Mouse (Mus musculus) kidney, embryonic 15.5 days (tissue): ENCODE data around the gene Taar4. TPM values are rescaled to one million over a fixed set of nuclear protein-coding genes. Genes with fewer than 3 reads are reported as not detected.

ENCODE experiments used
- ATAC-seq: fragments of 200-750 bp; cut with Nextera tagmentation; replicated peaks from 2 replicates; pipeline ENCODE4 v1.8.0; 2017; ENCODE audit warnings: moderate TSS enrichment; ENCODE audit not compliant: low FRiP score
- H3K27ac ChIP-seq: fragments of 300-500 bp; sonication (generic); 2 replicates; pipeline ENCODE4 v1.5.1; 2015; ENCODE audit warnings: mild to moderate bottlenecking, inconsistent platforms
- H3K27me3 ChIP-seq: fragments of 300-500 bp; sonication (generic); 2 replicates; pipeline ENCODE4 v1.6.1; 2015; ENCODE audit warnings: inconsistent platforms
- H3K36me3 ChIP-seq: fragments of 300-500 bp; sonication (generic); 2 replicates; pipeline ENCODE4 v1.6.1; 2015; ENCODE audit warnings: inconsistent platforms
- H3K4me1 ChIP-seq: fragments of 300-500 bp; sonication (generic); 2 replicates; pipeline ENCODE4 v1.6.1; 2015; ENCODE audit warnings: inconsistent platforms
- H3K4me2 ChIP-seq: fragments of 300-500 bp; sonication (generic); 2 replicates; pipeline ENCODE4 v1.6.1; 2015; ENCODE audit warnings: moderate library complexity, mild to moderate bottlenecking, inconsistent platforms
- H3K4me3 ChIP-seq: fragments of 300-500 bp; sonication (generic); replicated peaks from 2 replicates; pipeline ENCODE4 v1.5.1; 2015; ENCODE audit warnings: mild to moderate bottlenecking, inconsistent platforms
- H3K9ac ChIP-seq: fragments of 300-500 bp; sonication (generic); 2 replicates; pipeline ENCODE4 v1.6.1; 2015; ENCODE audit warnings: mild to moderate bottlenecking, inconsistent platforms
- H3K9me3 ChIP-seq: fragments of 300-500 bp; sonication (generic); replicated peaks from 2 replicates; pipeline ENCODE4 v1.6.1; 2016; ENCODE audit warnings: inconsistent platforms
- WGBS: fragments of 180-500 bp; shearing (Covaris S2); methylation state at CpG from one replicate; pipeline ENCODE4 v1.1.7; 2015; ENCODE audit warnings: mixed read lengths; 5-methylcytosine and 5-hydroxymethylcytosine counted together
- polyA plus RNA-seq: library from polyadenylated mRNA; unstranded; fragments of >200 nt; fragmentation: Nextera tagmentation; extraction: Ambion mirVana; gene quantifications from 2 replicates; pipeline ENCODE4 v1.2.1, GENCODE M21; 2015

Gene Taar4
- polyA plus RNA-seq: not detected in 2 replicates

- Histone ChIP-seq H3K4me2 (no peak within 1 kb of the TSS), H3K9ac (no peak within 1 kb of the TSS), H3K4me1 (peaks cover 20% of the 10 kb centered on the region; the same call in 1 of the 2 replicates), H3K27me3 (no peaks in the 10 kb centered on the region), H3K9me3 (no peaks in the 10 kb centered on the region), H3K36me3 (no peaks in the 10 kb centered on the region), H3K27ac (no peak within 1 kb of the TSS), H3K4me3 (no peak within 1 kb of the TSS)
- 94% methylated on average over 13 of the region's 13 CpGs for WGBS
- ATAC-seq: no peak
Measured at GRCm38 (mm10) chr10:23960444-23960915, at the start of gene Taar4. Gene Taar4, plus strand, starts transcription at chr10:23960494.

- WGBS: 87% methylated on average over 4 of the region's 4 CpGs
Measured at GRCm38 (mm10) chr10:23920056-23920455, 40.2 kb upstream of the Taar4 start, which contains the start of gene Taar1. Gene Taar1, plus strand, starts transcription at chr10:23920356.

GRCm38 (mm10) chr10:23922468-23922867 lies 37.8 kb upstream of the Taar4 start:
- Histone ChIP-seq H3K27ac (no peak overlapping the region), H3K4me3 (no peak overlapping the region), H3K4me1 (no peaks in the 10 kb centered on the region), H3K9me3 (no peaks in the 10 kb centered on the region), H3K36me3 (no peaks in the 10 kb centered on the region), H3K27me3 (no peaks in the 10 kb centered on the region), H3K9ac (no peak overlapping the region), H3K4me2 (no peak overlapping the region)
- 47% methylated on average over 3 of the region's 3 CpGs for WGBS
- no peak for ATAC-seq

More at GRCm38 (mm10) chr10:23920056-23920455, 40.2 kb upstream of the Taar4 start, which contains the start of gene Taar1:
- no peak within 1 kb of the TSS for H3K4me2 ChIP-seq
- no peak for ATAC-seq
- no peaks in the 10 kb centered on the region for H3K36me3 ChIP-seq
- no peaks in the 10 kb centered on the region for H3K9me3 ChIP-seq
- H3K9ac ChIP-seq: no peak within 1 kb of the TSS
- no peak within 1 kb of the TSS for H3K27ac ChIP-seq
- no peak within 1 kb of the TSS for H3K4me3 ChIP-seq
- H3K27me3 ChIP-seq: no peaks in the 10 kb centered on the region
- no peaks in the 10 kb centered on the region for H3K4me1 ChIP-seq

GRCm38 (mm10) chr10:23923941-23924340 lies 36.4 kb upstream of the Taar4 start:
- Histone ChIP-seq H3K4me3 (no peak overlapping the region), H3K9me3 (no peaks in the 10 kb centered on the region), H3K27ac (no peak overlapping the region), H3K36me3 (no peaks in the 10 kb centered on the region), H3K4me1 (no peaks in the 10 kb centered on the region), H3K4me2 (no peak overlapping the region), H3K9ac (no peak overlapping the region), H3K27me3 (no peaks in the 10 kb centered on the region)
- 77% methylated on average over 2 of the region's 2 CpGs for WGBS
- no peak for ATAC-seq

GRCm38 (mm10) chr10:23937613-23938012 lies 22.7 kb upstream of the Taar4 start:
- H3K36me3 ChIP-seq: no peaks in the 10 kb centered on the region
- no peak overlapping the region for H3K27ac ChIP-seq
- no peak for ATAC-seq
- no peak overlapping the region for H3K9ac ChIP-seq
- no peak overlapping the region for H3K4me3 ChIP-seq
- WGBS: 11% methylated on average over 4 of the region's 4 CpGs
- H3K4me1 ChIP-seq: 0 out of 2 replicates have a peak, but pooled peaks cover 3% of the 10 kb centered on the region
- H3K4me2 ChIP-seq: no peak overlapping the region
- no peaks in the 10 kb centered on the region for H3K27me3 ChIP-seq
- H3K9me3 ChIP-seq: no peaks in the 10 kb centered on the region

- H3K9ac ChIP-seq: no peak within 1 kb of the TSS
- no peaks in the 10 kb centered on the region for H3K27me3 ChIP-seq
- H3K4me2 ChIP-seq: peak within 1 kb of the TSS; percentile 18; the same call in 1 of the 2 replicates
- no peaks in the 10 kb centered on the region for H3K36me3 ChIP-seq
- ATAC-seq: no peak
- H3K4me1 ChIP-seq: 0 out of 2 replicates have a peak, but pooled peaks cover 3% of the 10 kb centered on the region
- H3K27ac ChIP-seq: no peak within 1 kb of the TSS
- WGBS: 31% methylated on average over 6 of the region's 6 CpGs
- no peaks in the 10 kb centered on the region for H3K9me3 ChIP-seq
- H3K4me3 ChIP-seq: no peak within 1 kb of the TSS
Measured at GRCm38 (mm10) chr10:23938312-23938711, 22.0 kb upstream of the Taar4 start, which contains the start of gene Taar2. Gene Taar2, plus strand, starts transcription at chr10:23938572.

- Histone ChIP-seq H3K4me2 (no peak overlapping the region), H3K9me3 (no peaks in the 10 kb centered on the region), H3K9ac (no peak overlapping the region), H3K36me3 (no peaks in the 10 kb centered on the region), H3K27ac (no peak overlapping the region), H3K4me1 (0 out of 2 replicates have a peak, but pooled peaks cover 3% of the 10 kb centered on the region), H3K4me3 (no peak overlapping the region), H3K27me3 (no peaks in the 10 kb centered on the region)
- ATAC-seq: no peak
- 79% methylated on average over 5 of the region's 5 CpGs for WGBS
Measured at GRCm38 (mm10) chr10:23942465-23942864, 17.8 kb upstream of the Taar4 start.

GRCm38 (mm10) chr10:23948026-23948425 lies 12.3 kb upstream of the Taar4 start:
- Histone ChIP-seq H3K36me3 (no peaks in the 10 kb centered on the region), H3K4me3 (no peak overlapping the region), H3K27ac (no peak overlapping the region), H3K27me3 (no peaks in the 10 kb centered on the region), H3K4me2 (no peak overlapping the region), H3K4me1 (no peaks in the 10 kb centered on the region), H3K9ac (no peak overlapping the region), H3K9me3 (no peaks in the 10 kb centered on the region)
- ATAC-seq: no peak
- WGBS: 65% methylated on average over 7 of the region's 7 CpGs

GRCm38 (mm10) chr10:23949508-23950005 lies 10.7 kb upstream of the Taar4 start, which contains the start of gene Taar3:
Gene Taar3, plus strand, starts transcription at chr10:23949558.
- no peak within 1 kb of the TSS for H3K4me2 ChIP-seq
- no peak for ATAC-seq
- H3K36me3 ChIP-seq: no peaks in the 10 kb centered on the region
- no peaks in the 10 kb centered on the region for H3K4me1 ChIP-seq
- no peak within 1 kb of the TSS for H3K9ac ChIP-seq
- no peak within 1 kb of the TSS for H3K4me3 ChIP-seq
- no peaks in the 10 kb centered on the region for H3K27me3 ChIP-seq
- 89% methylated on average over 16 of the region's 16 CpGs for WGBS
- H3K9me3 ChIP-seq: no peaks in the 10 kb centered on the region
- H3K27ac ChIP-seq: no peak within 1 kb of the TSS

- 74% methylated on average over 6 of the region's 6 CpGs for WGBS
- Histone ChIP-seq H3K27me3 (no peaks in the 10 kb centered on the region), H3K9ac (no peak overlapping the region), H3K4me2 (no peak overlapping the region), H3K4me1 (no peaks in the 10 kb centered on the region), H3K9me3 (no peaks in the 10 kb centered on the region), H3K27ac (no peak overlapping the region), H3K4me3 (no peak overlapping the region), H3K36me3 (no peaks in the 10 kb centered on the region)
- no peak for ATAC-seq
Measured at GRCm38 (mm10) chr10:23951714-23952113, 8.6 kb upstream of the Taar4 start.

- 23% methylated on average over 3 of the region's 3 CpGs for WGBS
- no peak for ATAC-seq
Measured at GRCm38 (mm10) chr10:23959071-23959470, 1.2 kb upstream of the Taar4 start.

GRCm38 (mm10) chr10:23963444-23963843 lies 3.1 kb downstream of the Taar4 start:
- Histone ChIP-seq H3K4me2 (no peak overlapping the region), H3K9me3 (no peaks in the 10 kb centered on the region), H3K36me3 (no peaks in the 10 kb centered on the region), H3K27me3 (no peaks in the 10 kb centered on the region), H3K9ac (no peak overlapping the region), H3K27ac (no peak overlapping the region), H3K4me1 (peaks cover 18% of the 10 kb centered on the region; the same call in 1 of the 2 replicates), H3K4me3 (no peak overlapping the region)
- WGBS: 27% methylated on average over 3 of the region's 3 CpGs
- ATAC-seq: no peak

More at GRCm38 (mm10) chr10:23959071-23959470, 1.2 kb upstream of the Taar4 start:
- Histone ChIP-seq H3K27me3 (no peaks in the 10 kb centered on the region), H3K4me2 (no peak overlapping the region), H3K9me3 (no peaks in the 10 kb centered on the region), H3K4me3 (no peak overlapping the region), H3K4me1 (peaks cover 14% of the 10 kb centered on the region; the same call in 1 of the 2 replicates), H3K27ac (no peak overlapping the region), H3K36me3 (no peaks in the 10 kb centered on the region), H3K9ac (no peak overlapping the region)
